Mouse (Mus musculus) liver, adult 2 months (tissue): Measurements from ENCODE around the gene Abca4.

Experiments used
- CTCF ChIP-seq: fragments of 200-500 bp; IDR thresholded peaks from 2 replicates; pipeline ENCODE4 v1.5.1; 2011; ENCODE audit warnings: low read depth, low read length, control low read depth
- POLR2A ChIP-seq: fragments of 200-500 bp; IDR thresholded peaks from 2 replicates; pipeline ENCODE4 v1.6.1; 2011; ENCODE audit warnings: low read length, control low read depth; ENCODE audit not compliant: insufficient read depth; ENCODE audit errors: extremely low read depth

GRCm38 (mm10) chr3:122085157-122085989 lies 41.1 kb downstream of the Abca4 start:
- no peak for TF ChIP-seq POLR2A
- TF ChIP-seq CTCF: no peak
